Mouse (Mus musculus) G1E (cell line): ENCODE results near the gene Nfkbid. TPM values are rescaled to one million over a fixed set of nuclear protein-coding genes. Genes with fewer than 3 reads are reported as not detected.

ENCODE experiments used
- ATAC-seq: 2 replicates; pipeline ENCODE4 v1.8.0; 2016; ENCODE audit warnings: mild to moderate bottlenecking; ENCODE audit not compliant: insufficient number of reproducible peaks, poor library complexity, low FRiP score, severe bottlenecking; ENCODE audit errors: extremely low read depth
- DNase-seq: peaks from one replicate; pipeline ENCODE4 v3.0.0; 2012; ENCODE audit warnings: low spot score
- H3K27me3 ChIP-seq: 2 replicates; pipeline ENCODE4 v1.6.1; 2012; ENCODE audit warnings: mild to moderate bottlenecking, low read length, inconsistent platforms; ENCODE audit not compliant: insufficient read depth
- H3K36me3 ChIP-seq: replicated peaks from 2 replicates; pipeline ENCODE3; 2012; ENCODE audit warnings: mild to moderate bottlenecking, inconsistent platforms
- H3K4me1 ChIP-seq: 2 replicates; pipeline ENCODE4 v1.6.1; 2012; ENCODE audit warnings: low read depth, low read length, inconsistent platforms, mixed read lengths; ENCODE audit not compliant: insufficient read depth
- H3K4me3 ChIP-seq: 2 replicates; pipeline ENCODE4 v1.5.1; 2012; ENCODE audit warnings: low read depth, mild to moderate bottlenecking, inconsistent platforms, low read length, moderate library complexity, mixed read lengths
- H3K9me3 ChIP-seq: replicated peaks from 2 replicates; pipeline ENCODE4 v1.6.1; 2012; ENCODE audit warnings: inconsistent platforms
- CTCF ChIP-seq: IDR thresholded peaks from 2 replicates; pipeline ENCODE4 v1.5.1; 2012; ENCODE audit warnings: low read depth, low read length, inconsistent platforms, mixed read lengths
- GATA1 ChIP-seq: IDR thresholded peaks from 2 replicates; pipeline ENCODE4 v1.6.1; 2012; ENCODE audit warnings: borderline replicate concordance, low read length, inconsistent platforms, mixed read lengths
- GATA2 ChIP-seq: IDR thresholded peaks from 2 replicates; pipeline ENCODE4 v1.6.1; 2012; ENCODE audit warnings: low read depth, low read length, inconsistent platforms, borderline replicate concordance
- POLR2AphosphoS5 ChIP-seq: IDR thresholded peaks from 2 replicates; pipeline ENCODE4 v1.6.1; 2012; ENCODE audit warnings: low read depth, low read length, inconsistent platforms; ENCODE audit not compliant: insufficient replicate concordance
- TAL1 ChIP-seq: conservative IDR thresholded peaks from 2 replicates; pipeline ENCODE4 v1.6.1; 2012; ENCODE audit warnings: low read depth, low read length, inconsistent platforms, mixed read lengths
- polyA plus RNA-seq: library from polyadenylated mRNA; stranded (reverse); fragments of >175 nt; gene quantifications from 2 replicates; pipeline ENCODE4 v1.2.3, GENCODE M21; 2012
- total RNA-seq, 2 experiments: library from RNA; stranded (forward) in 1 of 2; stranded (reverse) in 1 of 2; fragments of 200-1000 nt in 1 of 2; fragments of >200 nt in 1 of 2; fragmentation: Nextera tagmentation in 1 of 2; gene quantifications; 2 replicates each; pipeline ENCODE4 v1.2.3; 2014 to 2017

The Nfkbid gene
- total and polyA plus RNA-seq, 3 experiments: 0.98 to 4.8 (median 3.0) TPM

GRCm38 (mm10) chr7:30394379-30394778 lies 27.2 kb upstream of the Nfkbid start:
- Histone ChIP-seq H3K9me3 (no peaks in the 10 kb centered on the region), H3K4me3 (no peak overlapping the region), H3K27me3 (0 out of 2 replicates have a peak, but pooled peaks cover 2% of the 10 kb centered on the region), H3K36me3 (no peaks in the 10 kb centered on the region), H3K4me1 (peaks cover 4% of the 10 kb centered on the region; the same call in 1 of the 2 replicates)
- ATAC-seq (peak; percentile 40; the same call in 1 of the 2 replicates), DNase-seq (no peak)
- TF ChIP-seq TAL1: no peak
- TF ChIP-seq GATA1: no peak
- TF ChIP-seq POLR2AphosphoS5: no peak
- no peak for TF ChIP-seq CTCF
- TF ChIP-seq GATA2: no peak

- TF ChIP-seq CTCF (no peak), GATA1 (no peak), GATA2 (no peak), TAL1 (no peak), POLR2AphosphoS5 (no peak)
- Histone ChIP-seq H3K4me3 (no peak overlapping the region), H3K4me1 (peaks cover 4% of the 10 kb centered on the region; the same call in 1 of the 2 replicates), H3K27me3 (0 out of 2 replicates have a peak, but pooled peaks cover 2% of the 10 kb centered on the region), H3K36me3 (no peaks in the 10 kb centered on the region), H3K9me3 (no peaks in the 10 kb centered on the region)
- DNase-seq (no peak), ATAC-seq (no peak)
Observed at GRCm38 (mm10) chr7:30394871-30395270, 26.7 kb upstream of the Nfkbid start.

GRCm38 (mm10) chr7:30399671-30400070 lies 21.9 kb upstream of the Nfkbid start:
- Histone ChIP-seq H3K36me3 (no peaks in the 10 kb centered on the region), H3K9me3 (no peaks in the 10 kb centered on the region), H3K4me3 (no peak overlapping the region), H3K4me1 (no peaks in the 10 kb centered on the region; the same call in 1 of the 2 replicates), H3K27me3 (no peaks in the 10 kb centered on the region)
- TF ChIP-seq TAL1: no peak
- no peak for TF ChIP-seq GATA2
- no peak for TF ChIP-seq POLR2AphosphoS5
- TF ChIP-seq CTCF: no peak
- TF ChIP-seq GATA1: no peak
- ATAC-seq: no peak
- DNase-seq: no peak

- no peak for DNase-seq
- Histone ChIP-seq H3K9me3 (no peaks in the 10 kb centered on the region), H3K36me3 (no peaks in the 10 kb centered on the region), H3K4me3 (no peak overlapping the region; the same call in 1 of the 2 replicates), H3K4me1 (no peaks in the 10 kb centered on the region), H3K27me3 (no peaks in the 10 kb centered on the region; the same call in 1 of the 2 replicates)
- ATAC-seq: no peak
- TF ChIP-seq GATA1 (no peak), CTCF (no peak), POLR2AphosphoS5 (no peak), GATA2 (no peak), TAL1 (no peak)
Observed at GRCm38 (mm10) chr7:30402343-30402742, 19.2 kb upstream of the Nfkbid start.

GRCm38 (mm10) chr7:30408639-30409038 lies 12.9 kb upstream of the Nfkbid start:
- DNase-seq (no peak), ATAC-seq (no peak)
- TF ChIP-seq POLR2AphosphoS5 (no peak), TAL1 (no peak), CTCF (no peak), GATA1 (no peak), GATA2 (no peak)
- Histone ChIP-seq H3K4me1 (peaks cover 2% of the 10 kb centered on the region; the same call in 1 of the 2 replicates), H3K4me3 (no peak overlapping the region), H3K36me3 (no peaks in the 10 kb centered on the region), H3K27me3 (peaks cover 8% of the 10 kb centered on the region), H3K9me3 (no peaks in the 10 kb centered on the region)

GRCm38 (mm10) chr7:30409789-30410188 lies 11.7 kb upstream of the Nfkbid start:
- Histone ChIP-seq H3K4me3 (no peak overlapping the region), H3K27me3 (peaks cover 11% of the 10 kb centered on the region), H3K36me3 (no peaks in the 10 kb centered on the region), H3K4me1 (peaks cover 2% of the 10 kb centered on the region; the same call in 1 of the 2 replicates), H3K9me3 (no peaks in the 10 kb centered on the region)
- TF ChIP-seq TAL1 (no peak), CTCF (no peak), POLR2AphosphoS5 (no peak), GATA1 (no peak), GATA2 (no peak)
- ATAC-seq (no peak), DNase-seq (no peak)

GRCm38 (mm10) chr7:30411023-30411422 lies 10.5 kb upstream of the Nfkbid start:
- DNase-seq (no peak), ATAC-seq (no peak)
- Histone ChIP-seq H3K9me3 (no peaks in the 10 kb centered on the region), H3K4me3 (no peak overlapping the region), H3K27me3 (peaks cover 11% of the 10 kb centered on the region), H3K4me1 (peaks cover 2% of the 10 kb centered on the region; the same call in 1 of the 2 replicates), H3K36me3 (no peaks in the 10 kb centered on the region)
- no peak for TF ChIP-seq TAL1
- no peak for TF ChIP-seq POLR2AphosphoS5
- no peak for TF ChIP-seq CTCF
- no peak for TF ChIP-seq GATA1
- no peak for TF ChIP-seq GATA2
